Mouse (Mus musculus) embryonic fibroblast, embryonic 13.5 days (primary cell): ENCODE measurements around the gene Fbxo22. TPM values are rescaled to one million over a fixed set of nuclear protein-coding genes. Genes with fewer than 3 reads are reported as not detected.
"Not testable (repeated sequence)": the region's sequence is repeated elsewhere in the genome, so short reads cannot be mapped to it uniquely, and the experiment has no call there.

Experiments used
- H3K27ac ChIP-seq: 2 replicates; pipeline ENCODE4 v1.5.1; 2012; ENCODE audit warnings: low read length, control low read depth, inconsistent platforms; ENCODE audit not compliant: insufficient read depth
- H3K4me1 ChIP-seq: 2 replicates; pipeline ENCODE4 v1.6.1; 2011; ENCODE audit warnings: low read length; ENCODE audit not compliant: control insufficient read depth, insufficient read depth
- H3K4me3 ChIP-seq: 2 replicates; pipeline ENCODE4 v1.5.1; 2011; ENCODE audit warnings: mild to moderate bottlenecking, control low read depth, low read length; ENCODE audit not compliant: insufficient read depth
- CTCF ChIP-seq: IDR thresholded peaks from 2 replicates; pipeline ENCODE4 v1.5.1; 2011; ENCODE audit warnings: mild to moderate bottlenecking, control low read depth, low read length, moderate library complexity, borderline replicate concordance; ENCODE audit not compliant: insufficient read depth
- POLR2A ChIP-seq: IDR thresholded peaks from 2 replicates; pipeline ENCODE4 v1.6.1; 2011; ENCODE audit warnings: low read depth, mild to moderate bottlenecking, control low read depth, low read length, moderate library complexity
- polyA plus RNA-seq: library from polyadenylated mRNA; stranded (reverse); fragments of >200 nt; gene quantifications from 2 replicates; pipeline ENCODE4 v1.2.4, GENCODE M21; 2011; ENCODE audit warnings: low read depth; ENCODE audit not compliant: missing spikeins, insufficient read length

Fbxo22 gene
- polyA plus RNA-seq, 1 experiment = 30.0 TPM

- TF ChIP-seq CTCF = no peak
- no peak for TF ChIP-seq POLR2A
- Histone ChIP-seq H3K27ac (no peak overlapping the region), H3K4me1 (no peaks in the 10 kb centered on the region), H3K4me3 (no peak overlapping the region)
Measured at GRCm38 (mm10) chr9:55250595-55251247, 42.0 kb downstream of the Fbxo22 start.

- not testable (repeated sequence) for H3K4me3 ChIP-seq, H3K27ac ChIP-seq, H3K4me1 ChIP-seq
Measured at GRCm38 (mm10) chr9:55252097-55252496, 43.4 kb downstream of the Fbxo22 start.

- Histone ChIP-seq H3K27ac (no peak overlapping the region), H3K4me1 (no peaks in the 10 kb centered on the region), H3K4me3 (no peak overlapping the region)
- TF ChIP-seq CTCF = no peak
Measured at GRCm38 (mm10) chr9:55253849-55254248, 45.1 kb downstream of the Fbxo22 start.

DNA sequence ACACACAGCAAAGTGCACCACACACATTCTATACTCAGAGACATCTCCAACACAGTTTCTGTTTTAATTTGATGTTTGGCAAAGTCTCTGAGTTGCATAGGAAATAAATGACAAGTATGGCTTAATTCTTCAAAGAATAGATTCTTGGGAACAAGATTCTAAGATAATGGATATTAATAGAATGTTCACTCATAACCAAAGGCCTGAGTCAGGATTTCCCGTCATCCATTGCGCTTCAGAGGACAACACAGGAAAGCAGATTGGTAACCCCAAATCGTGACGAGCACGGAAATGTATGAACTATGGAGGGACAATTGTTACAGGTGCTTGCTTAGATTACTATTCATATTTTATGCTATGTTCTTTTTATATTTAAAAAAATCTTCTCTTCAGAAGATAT, 46.3 kb downstream of the Fbxo22 start:
- no peak for TF ChIP-seq CTCF
- no peak for TF ChIP-seq POLR2A
- Histone ChIP-seq H3K4me1 (no peaks in the 10 kb centered on the region), H3K4me3 (no peak overlapping the region), H3K27ac (no peak overlapping the region)

DNA sequence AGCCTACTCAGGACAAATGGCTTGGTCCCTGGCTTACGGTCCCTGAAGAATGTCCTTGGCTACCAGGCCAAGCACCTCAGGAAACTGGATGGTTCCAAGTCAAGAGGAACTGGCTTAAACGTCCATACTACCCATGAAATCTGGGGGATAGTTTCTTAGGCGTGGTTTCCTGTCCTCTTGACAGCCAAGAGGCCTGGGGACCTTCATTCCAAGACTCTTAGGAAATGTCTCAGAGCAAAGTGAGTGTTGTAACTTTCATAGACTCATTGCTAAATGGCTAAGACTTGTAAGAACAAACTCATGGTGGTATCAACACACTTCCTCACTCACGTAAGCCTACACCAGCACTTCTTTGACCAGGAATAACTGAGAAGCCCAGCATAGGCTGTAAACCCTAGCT, 46.9 kb downstream of the Fbxo22 start:
- no peak overlapping the region for H3K4me3 ChIP-seq
- TF ChIP-seq CTCF (no peak), POLR2A (no peak)
- no peak overlapping the region for H3K27ac ChIP-seq
- H3K4me1 ChIP-seq = no peaks in the 10 kb centered on the region

- no peak overlapping the region for H3K4me3 ChIP-seq
- TF ChIP-seq CTCF = no peak
- no peak for TF ChIP-seq POLR2A
- no peak overlapping the region for H3K27ac ChIP-seq
- no peaks in the 10 kb centered on the region for H3K4me1 ChIP-seq
Measured at GRCm38 (mm10) chr9:55257105-55257504, 48.4 kb downstream of the Fbxo22 start.

GRCm38 (mm10) chr9:55259741-55260140, 51.0 kb downstream of the Fbxo22 start:
- no peak overlapping the region for H3K27ac ChIP-seq
- no peak for TF ChIP-seq POLR2A
- TF ChIP-seq CTCF = no peak
- H3K4me3 ChIP-seq = no peak overlapping the region
- H3K4me1 ChIP-seq = no peaks in the 10 kb centered on the region

GRCm38 (mm10) chr9:55264356-55265302, 55.9 kb downstream of the Fbxo22 start:
- Histone ChIP-seq H3K4me1 (no peaks in the 10 kb centered on the region), H3K27ac (no peak overlapping the region), H3K4me3 (no peak overlapping the region)
- TF ChIP-seq POLR2A = no peak
- TF ChIP-seq CTCF = no peak

GRCm38 (mm10) chr9:55271960-55272560, 63.3 kb downstream of the Fbxo22 start:
- H3K4me3 ChIP-seq = no peak overlapping the region
- H3K4me1 ChIP-seq = peaks cover 2% of the 10 kb centered on the region; the same call in 1 of the 2 replicates
- H3K27ac ChIP-seq = no peak overlapping the region
- TF ChIP-seq CTCF = no peak
- no peak for TF ChIP-seq POLR2A

DNA sequence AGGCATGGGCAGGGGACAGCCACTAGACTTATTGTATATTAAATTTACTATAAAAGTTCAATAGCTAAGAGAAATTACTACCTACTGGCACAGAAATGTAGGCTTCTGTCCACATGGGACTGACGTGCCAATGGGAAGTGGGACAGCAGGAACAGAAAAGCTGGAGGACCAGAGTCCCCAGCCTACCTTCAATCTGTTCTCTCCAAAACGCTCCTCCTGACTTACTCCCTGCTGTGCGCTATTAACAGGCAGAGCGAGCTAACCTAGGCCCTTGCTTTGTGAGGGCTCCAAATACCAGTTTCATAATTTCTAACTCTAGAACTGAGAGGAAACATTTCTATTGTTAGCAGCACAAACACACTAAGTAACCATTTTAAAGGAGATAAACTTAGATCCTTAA, 65.2 kb downstream of the Fbxo22 start:
- no peak overlapping the region for H3K27ac ChIP-seq
- TF ChIP-seq CTCF = no peak
- TF ChIP-seq POLR2A = no peak
- peaks cover 2% of the 10 kb centered on the region; the same call in 1 of the 2 replicates for H3K4me1 ChIP-seq
- no peak overlapping the region for H3K4me3 ChIP-seq

Other genes starting within 250 kb of the Fbxo22 start
- not detected in 2 replicates for gene Chrna5, start 228.0 kb upstream of the Fbxo22 start, polyA plus RNA-seq
- not detected in 2 replicates for gene Chrna3, start 182.4 kb upstream of the Fbxo22 start, polyA plus RNA-seq
- not detected in 2 replicates for gene Chrnb4, start 160.1 kb upstream of the Fbxo22 start, polyA plus RNA-seq
- gene Ube2q2, start 60.1 kb upstream of the Fbxo22 start, polyA plus RNA-seq = 33.4 and 40.7 TPM in 2 replicates
- not detected in 2 replicates for gene Nrg4, start 117.9 kb downstream of the Fbxo22 start, polyA plus RNA-seq
- gene Tmem266, start 118.0 kb downstream of the Fbxo22 start, polyA plus RNA-seq = not detected in 2 replicates